Mouse (Mus musculus) G1E (cell line): ENCODE measurements around the gene Moap1.

Experiments
- CTCF ChIP-seq: IDR thresholded peaks from 2 replicates; pipeline ENCODE4 v1.5.1; 2012; ENCODE audit warnings: low read depth, low read length, inconsistent platforms, mixed read lengths
- GATA1 ChIP-seq: IDR thresholded peaks from 2 replicates; pipeline ENCODE4 v1.6.1; 2012; ENCODE audit warnings: borderline replicate concordance, low read length, inconsistent platforms, mixed read lengths
- GATA2 ChIP-seq: IDR thresholded peaks from 2 replicates; pipeline ENCODE4 v1.6.1; 2012; ENCODE audit warnings: low read depth, low read length, inconsistent platforms, borderline replicate concordance
- POLR2AphosphoS5 ChIP-seq: IDR thresholded peaks from 2 replicates; pipeline ENCODE4 v1.6.1; 2012; ENCODE audit warnings: low read depth, low read length, inconsistent platforms; ENCODE audit not compliant: insufficient replicate concordance
- TAL1 ChIP-seq: conservative IDR thresholded peaks from 2 replicates; pipeline ENCODE4 v1.6.1; 2012; ENCODE audit warnings: low read depth, low read length, inconsistent platforms, mixed read lengths

GRCm38 (mm10) chr12:102705906-102706640 is 37.4 kb downstream of the Moap1 start:
- TF ChIP-seq CTCF, result no peak
- TF ChIP-seq GATA1, result no peak
- no peak for TF ChIP-seq TAL1
- TF ChIP-seq POLR2AphosphoS5, result no peak
- no peak for TF ChIP-seq GATA2
